ENCODE assay signal across 20 mouse cellular contexts in genomic region chr10:95411139-95411538, GRCm38 (mm10). TPM values are rescaled to one million over a fixed set of nuclear protein-coding genes. Genes with fewer than 3 reads are reported as not detected.
DNase-seq lines count a peak whose midpoint lies in the region; ATAC-seq and TF ChIP-seq lines count a peak whose summit lies in the region.
"Had no signal": no experiment of that assay in that cellular context is flagged by ENCODE, and none has a peak within 500 bp of the region (broad histone marks: within the 10 kb centered on the region; RNA-seq: fewer than 3 reads in every experiment).

No protein-coding gene starts in this region.

- H3K27me3 ChIP-seq in kidney, adult 2 months (replicated peaks; ENCODE audit: control insufficient read depth, insufficient read depth, low read length): no peaks in the 10 kb centered on the region
- H3K27me3 ChIP-seq in E14TG2a.4 (ENCODE audit: insufficient read depth, low read length): no peaks in the 10 kb centered on the region
- H3K27me3 ChIP-seq in intestine, embryonic 14.5 days (replicated peaks; ENCODE audit: control insufficient read depth, insufficient read depth, low read length): 0 out of 2 replicates have a peak, but pooled peaks cover 3% of the 10 kb centered on the region
- H3K27me3 ChIP-seq: embryonic facial prominence, embryonic 12.5 days; forebrain, embryonic 15.5 days had no signal

- no peak for TF ChIP-seq CTCF in kidney, adult 2 months (conservative IDR thresholded peaks at IDR 0.05; ENCODE audit: insufficient read depth, insufficient read length, low read depth, low read length)
- TF ChIP-seq CTCF in E14TG2a.4 (conservative IDR thresholded peaks at IDR 0.05; ENCODE audit: low read length): no peak
- no peak for TF ChIP-seq CTCF in layer of hippocampus, adult 2 months (conservative IDR thresholded peaks at IDR 0.05)

- H3K4me2 ChIP-seq in intestine, embryonic 14.5 days (ENCODE audit: low read length): no peak overlapping the region; the same call in 1 of the 2 replicates
- H3K4me2 ChIP-seq: embryonic facial prominence, embryonic 12.5 days; forebrain, embryonic 15.5 days; hindbrain, embryonic 12.5 days had no signal

- H3K4me3 ChIP-seq in kidney, adult 2 months (ENCODE audit: insufficient read depth, low read depth, low read length): no peak overlapping the region
- H3K4me3 ChIP-seq in E14TG2a.4 (replicated peaks; ENCODE audit: low read length): peak overlapping the region; percentile 20
- H3K4me3 ChIP-seq in intestine, embryonic 14.5 days (ENCODE audit: low read depth, low read length): no peak overlapping the region
- H3K4me3 ChIP-seq in layer of hippocampus, adult 2 months: no peak overlapping the region
- H3K4me3 ChIP-seq: embryonic facial prominence, embryonic 12.5 days; forebrain, embryonic 15.5 days; heart, embryonic 10.5 days; hindbrain, embryonic 12.5 days had no signal

- peak; percentile 46 for DNase-seq in kidney, adult 2 months
- DNase-seq in kidney, adult 18-20 months: no peak
- DNase-seq in intestine, embryonic 14.5 days (ENCODE audit: low spot score): no peak
- peak; percentile 76 for DNase-seq in large intestine, adult 2 months (ENCODE audit: low read depth, low spot score)
- no peak for DNase-seq in layer of hippocampus, postnatal 36 days
- DNase-seq in layer of hippocampus, adult 2 months (ENCODE audit: low spot score in 2 of 2): no peak
- DNase-seq: adrenal gland, postnatal 14 days; cerebellum, adult 11-12 months; cerebellum, adult 9-10 months; cerebellum, postnatal 25 days; gastrocnemius, postnatal 25 days; heart, postnatal 10 days; heart, postnatal 4 days had no signal

- no peaks in the 10 kb centered on the region for H3K36me3 ChIP-seq in kidney, adult 2 months (ENCODE audit: control insufficient read depth, insufficient read depth, low read length)
- peaks cover 80% of the 10 kb centered on the region for H3K36me3 ChIP-seq in E14TG2a.4 (ENCODE audit: insufficient read depth, low read length)
- H3K36me3 ChIP-seq in intestine, embryonic 14.5 days (ENCODE audit: control insufficient read depth, insufficient read depth, low read length): no peaks in the 10 kb centered on the region
- H3K36me3 ChIP-seq: embryonic facial prominence, embryonic 12.5 days; forebrain, embryonic 15.5 days; hindbrain, embryonic 12.5 days had no signal

- TF ChIP-seq POLR2A in kidney, adult 2 months (IDR thresholded peaks at IDR 0.05; ENCODE audit: low read depth, low read length): no peak

- 65% methylated on average over 9 of the region's 9 CpGs for WGBS in kidney, adult 2 months
- 73% methylated on average over 9 of the region's 9 CpGs for WGBS in intestine, embryonic 14.5 days
- WGBS in large intestine, adult 2 months: 39% methylated on average over 9 of the region's 9 CpGs

- no peak overlapping the region for H3K9ac ChIP-seq in intestine, embryonic 14.5 days (ENCODE audit: low read length)
- H3K9ac ChIP-seq: embryonic facial prominence, embryonic 12.5 days; forebrain, embryonic 15.5 days; hindbrain, embryonic 12.5 days had no signal

- no peak for ATAC-seq in intestine, embryonic 14.5 days (replicated peaks; ENCODE audit: low FRiP score, low TSS enrichment, low read depth)
- ATAC-seq: forebrain, embryonic 15.5 days; hindbrain, postnatal 0 days had no signal

- no peaks in the 10 kb centered on the region for H3K9me3 ChIP-seq in E14TG2a.4 (ENCODE audit: low read length)
- H3K9me3 ChIP-seq in intestine, embryonic 14.5 days (ENCODE audit: control insufficient read depth, low read length): no peaks in the 10 kb centered on the region
- H3K9me3 ChIP-seq: embryonic facial prominence, embryonic 12.5 days; forebrain, embryonic 15.5 days; heart, embryonic 10.5 days; hindbrain, embryonic 12.5 days had no signal

- H3K4me1 ChIP-seq in kidney, adult 2 months (ENCODE audit: control insufficient read depth, insufficient read depth, low read length): no peaks in the 10 kb centered on the region
- peaks cover 66% of the 10 kb centered on the region for H3K4me1 ChIP-seq in E14TG2a.4 (replicated peaks; ENCODE audit: low read depth, low read length)
- H3K4me1 ChIP-seq in intestine, embryonic 14.5 days (replicated peaks; ENCODE audit: control insufficient read depth, insufficient read depth, low read length): peaks cover 7% of the 10 kb centered on the region
- H3K4me1 ChIP-seq: embryonic facial prominence, embryonic 12.5 days had no signal

- no peak overlapping the region for H3K27ac ChIP-seq in kidney, adult 2 months (ENCODE audit: insufficient read depth, low read depth, low read length)
- H3K27ac ChIP-seq in intestine, embryonic 14.5 days (ENCODE audit: low read depth): peak overlapping the region; percentile 34
- no peak overlapping the region; the same call in 1 of the 2 replicates for H3K27ac ChIP-seq in layer of hippocampus, adult 2 months
- H3K27ac ChIP-seq: embryonic facial prominence, embryonic 12.5 days; forebrain, embryonic 15.5 days; heart, embryonic 10.5 days; hindbrain, embryonic 12.5 days; hindbrain, postnatal 0 days had no signal

RNA-seq across cellular contexts. Expression of gene Socs2, which starts 5.8 kb away (rescaled TPM):
- polyA plus RNA-seq in kidney, adult 2 months (2012; rRNA removed): 24.5 and 42.9 TPM in 2 replicates
- 47.1 and 52.7 TPM in 2 replicates for polyA plus RNA-seq in intestine, embryonic 14.5 days (2014; fragmentation: Nextera tagmentation; extraction: Ambion mirVana)
- 36.0 and 50.3 TPM in 2 replicates for polyA plus RNA-seq in large intestine, adult 2 months (2012; rRNA removed)
- total RNA-seq in layer of hippocampus, postnatal 36 days (2021): 10 to 100 TPM; 37.0 to 39.3 TPM
- 10 to 100 TPM; 28.8 to 36.3 TPM for total RNA-seq in layer of hippocampus, adult 2 months (2021)
- total RNA-seq: granulocyte monocyte progenitor cell, adult 5-6 weeks had no signal

Comparison
In these comparisons a context has a peak if more than half of its experiments do, and no peak if none do; other contexts are left out.
1. DNase-seq: peak in kidney, adult 2 months (single experiment) and large intestine, adult 2 months (single experiment); none in kidney, adult 18-20 months (single experiment), intestine, embryonic 14.5 days (single experiment), layer of hippocampus, postnatal 36 days (0 of 2) and layer of hippocampus, adult 2 months (0 of 2).